Mouse (Mus musculus) E14TG2a.4 (cell line): ENCODE measurements at regions not wholly inside any gene's neighbourhood (a gene's known extent, or its start where the extent isn't known, plus 50 kb on each side); places are given as distances from the start of the nearest gene placed in this dataset.

Experiments
- CTCF ChIP-seq: conservative IDR thresholded peaks from 2 replicates; pipeline ENCODE4 v1.5.1; 2014; ENCODE audit warnings: low read length
- NANOG ChIP-seq: IDR thresholded peaks from 2 replicates; pipeline ENCODE4 v1.6.1; 2014; ENCODE audit warnings: borderline replicate concordance, low read length, mixed read lengths
- POU5F1 ChIP-seq: IDR thresholded peaks from 2 replicates; pipeline ENCODE4 v1.6.1; 2014; ENCODE audit warnings: low read length, borderline replicate concordance

GRCm38 (mm10) chr10:30411736-30412135 lies 188.8 kb downstream of the Trmt11 start:
- TF ChIP-seq CTCF (no peak), POU5F1 (no peak), NANOG (no peak)
